Mouse (Mus musculus) lung, postnatal 25 days (tissue): ENCODE results near the gene Fam243.
A peak's percentile ranks its signal among the peaks of the same experiment; 100 is the strongest.

ENCODE experiments used
- DNase-seq: peaks from one replicate; pipeline ENCODE4 v3.0.0; 2022; ENCODE audit warnings: low spot score

Gene Fam243

DNA sequence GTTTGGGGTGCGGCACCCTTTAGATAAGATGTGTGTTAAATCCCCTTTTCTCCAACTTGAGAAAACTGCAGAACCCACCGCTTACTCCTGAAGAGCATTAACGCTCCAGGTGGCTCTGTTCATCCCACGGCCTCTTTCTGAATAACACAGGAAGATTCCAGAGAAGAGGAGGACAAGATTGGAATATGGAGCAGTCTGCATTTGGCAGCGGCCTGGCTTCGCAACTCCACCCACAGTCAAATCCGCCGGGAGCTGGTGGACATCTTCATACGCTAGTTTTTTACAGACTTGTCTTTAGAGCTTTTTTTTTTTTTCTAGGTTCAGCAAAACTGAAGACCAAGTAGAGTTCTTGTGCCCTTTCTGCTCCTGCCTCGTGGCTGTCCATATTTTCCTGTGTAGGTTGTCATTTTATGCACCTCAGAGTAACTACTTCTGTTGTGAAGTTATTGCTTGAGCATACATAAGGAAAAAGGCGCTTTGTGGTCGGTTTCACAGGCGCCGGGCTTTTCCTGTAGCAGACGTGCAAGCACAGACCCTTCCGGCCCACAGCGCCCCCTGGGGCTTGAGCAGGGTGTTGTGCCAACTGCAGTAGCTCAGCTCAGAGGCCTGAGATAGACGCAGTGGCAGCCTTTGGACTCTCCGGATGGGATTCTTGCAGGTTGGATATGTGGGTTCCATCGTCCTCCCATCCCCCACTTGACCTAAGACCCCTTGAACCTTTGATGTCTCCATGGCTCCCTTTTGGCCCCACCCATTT lies 1.7 kb downstream of the Fam243 start:
- peak; percentile 45 for DNase-seq

DNA sequence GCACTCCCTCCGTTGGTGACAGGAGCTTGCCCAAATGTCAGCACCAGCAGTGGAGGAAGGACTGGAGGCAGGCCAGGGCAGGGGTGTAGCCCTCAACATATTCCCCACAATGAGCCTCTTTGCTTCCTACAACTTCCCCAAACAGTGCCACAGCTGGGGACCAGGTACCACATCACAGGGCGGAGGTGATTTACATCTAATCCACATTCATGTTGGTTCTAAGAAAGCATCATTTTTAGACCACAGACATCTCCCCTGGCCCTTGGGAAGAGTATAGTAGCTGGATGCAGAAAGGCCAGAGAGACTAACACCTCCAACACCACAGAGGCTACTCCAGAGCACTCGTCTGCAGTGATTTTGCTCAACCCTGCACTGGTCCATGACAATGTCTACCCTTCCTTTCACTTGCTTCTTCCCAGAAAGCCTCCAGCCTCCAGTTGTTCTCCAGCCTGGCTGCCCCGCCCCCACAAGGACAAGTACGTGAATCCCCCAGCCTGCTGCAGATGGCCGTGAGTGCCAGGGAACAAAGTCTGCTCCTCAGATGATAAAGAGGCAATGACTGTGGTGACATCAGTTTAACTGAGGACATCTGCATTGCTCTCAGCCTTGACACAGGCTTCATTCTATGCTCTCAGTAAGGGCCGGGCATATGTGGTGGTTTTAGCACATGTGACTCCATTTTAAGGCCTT lies 5.0 kb downstream of the Fam243 start:
- DNase-seq: no peak

DNA sequence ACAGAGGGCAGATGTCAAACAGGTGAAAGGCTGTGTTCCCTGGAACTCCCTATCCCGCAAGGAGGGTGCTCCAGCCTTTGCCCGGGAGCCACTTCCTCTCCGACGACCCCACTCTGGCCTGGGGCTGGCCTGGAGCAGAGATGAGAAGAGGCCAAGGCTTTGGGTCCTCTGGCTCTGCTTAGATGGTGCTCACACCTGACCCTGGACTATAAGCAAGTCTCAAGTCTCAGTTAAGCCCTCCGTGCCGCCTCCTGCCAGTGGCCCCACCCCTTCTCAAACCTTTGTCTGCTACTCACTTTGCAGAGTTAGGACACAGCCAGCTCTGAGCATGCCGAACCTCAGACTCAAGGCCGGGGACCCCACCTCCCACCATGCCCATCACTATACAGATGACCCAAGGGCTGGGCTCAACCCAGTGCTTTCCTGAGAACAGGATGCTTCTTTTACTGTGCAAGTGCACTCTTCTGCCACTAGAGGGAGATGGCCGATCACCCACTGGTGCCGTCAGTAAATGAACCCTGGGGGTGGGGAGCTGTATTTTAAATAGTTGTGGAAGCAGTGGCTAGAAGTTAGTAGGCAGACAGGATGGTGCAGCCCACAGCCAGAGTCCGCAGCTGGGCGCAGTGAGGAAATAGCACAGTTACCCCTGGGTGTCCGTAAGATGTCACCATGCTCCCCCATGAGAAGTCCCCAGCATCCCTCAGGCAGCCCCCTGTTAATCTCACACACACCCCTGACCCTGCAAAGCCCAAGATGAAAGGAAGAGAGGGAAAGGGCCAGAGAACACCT lies 7.1 kb downstream of the Fam243 start:
- peak; percentile 35 for DNase-seq

DNA sequence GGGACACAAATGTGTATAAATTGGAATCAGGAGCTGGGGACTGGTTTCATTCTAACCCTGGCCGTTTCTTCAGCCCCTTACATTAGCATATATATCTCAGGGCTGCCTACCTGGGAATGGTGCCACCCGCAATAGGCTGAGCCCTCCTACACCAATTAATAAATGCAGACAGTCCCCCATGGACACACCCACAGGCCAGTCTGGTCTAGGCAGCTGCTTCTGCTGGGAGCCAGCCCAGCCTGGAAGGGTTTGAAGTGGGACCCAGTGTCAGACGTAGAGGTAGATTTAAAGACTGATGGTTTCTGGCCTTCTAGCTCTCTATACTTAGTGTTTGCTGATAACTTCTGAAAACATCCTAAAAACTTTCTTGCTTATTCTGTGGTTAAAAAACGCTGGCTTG lies 12.1 kb downstream of the Fam243 start:
- DNase-seq: no peak

DNA sequence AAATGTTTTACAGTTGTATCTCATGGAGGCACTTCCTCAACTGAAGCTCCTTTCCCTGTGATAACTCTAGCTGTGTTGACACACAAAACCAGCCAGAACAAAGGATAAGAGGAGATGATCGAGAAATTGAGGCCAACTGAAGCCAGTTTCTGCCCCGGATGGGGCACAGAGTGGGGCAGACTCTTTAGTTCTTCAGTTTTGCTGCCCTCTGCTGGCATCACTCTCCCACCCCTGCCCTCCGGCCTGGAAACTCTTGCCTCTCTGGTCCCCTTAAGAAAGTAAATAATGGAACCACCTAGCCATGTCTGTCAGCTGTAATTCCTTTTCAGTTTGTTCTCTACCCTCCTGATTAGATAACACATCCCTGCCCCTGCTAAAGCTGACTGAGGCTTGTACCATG lies 13.3 kb downstream of the Fam243 start:
- DNase-seq: no peak

DNA sequence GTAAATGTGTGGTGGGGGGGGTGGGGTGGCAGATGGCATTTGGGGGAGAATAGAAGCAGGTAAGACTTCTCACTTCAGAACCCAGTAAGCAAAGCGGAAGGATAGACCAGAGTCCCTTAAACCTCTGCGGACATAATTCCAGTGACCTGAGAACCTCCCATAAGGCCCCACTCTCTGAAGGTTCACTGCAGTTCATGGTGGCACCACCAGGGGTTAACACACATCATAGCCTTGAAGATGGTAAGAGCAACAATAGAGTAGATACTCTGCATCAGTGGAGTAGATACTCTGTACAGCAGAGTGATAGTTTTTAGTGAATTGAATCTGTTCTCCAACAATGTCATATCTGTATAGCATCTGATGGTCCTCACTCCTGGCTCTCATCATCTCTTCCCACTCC lies 15.7 kb downstream of the Fam243 start:
- DNase-seq: no peak

DNA sequence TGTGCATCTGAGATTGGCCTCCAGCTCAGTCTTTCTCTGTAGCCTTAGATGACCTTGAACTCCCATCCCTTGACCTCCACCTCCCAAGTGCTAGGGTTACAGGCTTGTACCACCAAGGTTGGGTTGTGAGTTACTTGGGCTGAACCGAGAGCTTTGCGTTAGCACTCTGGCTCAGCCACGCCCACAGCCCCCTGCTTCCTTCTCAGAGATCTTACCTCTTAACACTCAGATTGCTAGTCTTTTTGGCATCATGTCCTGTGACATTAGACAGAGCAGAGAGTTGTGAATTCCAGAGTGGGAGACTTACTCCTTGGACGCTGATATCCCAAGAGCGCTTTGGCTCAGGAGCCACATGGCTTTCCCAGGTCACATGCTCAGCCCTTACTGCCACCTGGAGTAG lies 18.7 kb downstream of the Fam243 start:
- DNase-seq: no peak

DNA sequence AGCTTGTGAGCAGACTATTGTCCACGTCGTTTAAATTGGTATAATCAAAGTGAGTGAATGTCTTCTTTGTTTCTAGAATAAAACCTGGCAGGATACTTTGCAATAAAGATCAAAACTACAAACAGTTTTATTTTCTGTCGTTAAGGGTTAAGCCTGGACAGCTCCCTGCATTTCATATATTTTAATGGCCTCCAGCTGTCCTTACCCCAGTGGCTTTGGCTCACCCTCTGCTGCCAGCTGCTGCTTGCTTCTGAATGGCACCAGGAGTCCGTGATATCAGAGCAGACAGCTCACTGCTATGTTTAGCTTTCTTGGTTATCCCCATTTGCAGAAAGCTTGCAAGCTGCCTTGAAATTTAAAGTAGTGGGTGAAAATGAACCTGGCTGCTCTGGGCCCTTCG lies 19.3 kb downstream of the Fam243 start:
- no peak for DNase-seq

DNA sequence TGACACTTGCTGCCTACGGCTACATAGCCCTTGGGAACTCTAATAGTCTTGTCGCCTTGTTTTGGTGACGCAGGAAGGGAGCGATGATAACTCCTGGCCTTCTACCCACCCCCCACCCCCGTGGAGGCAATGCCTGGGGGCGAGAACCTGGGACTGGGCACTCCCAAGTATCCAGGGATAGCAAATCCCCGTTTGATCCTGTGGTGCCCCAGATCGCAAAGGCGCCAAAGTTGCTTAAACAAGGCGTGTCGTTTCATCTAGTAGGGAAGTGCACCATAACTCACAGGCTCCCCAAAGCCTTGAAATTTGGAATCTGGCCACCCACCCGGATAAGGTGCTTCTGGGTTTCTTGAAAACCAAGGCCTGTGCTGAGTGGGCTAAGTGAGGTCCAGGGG lies 19.8 kb downstream of the Fam243 start:
- peak; percentile 17 for DNase-seq

DNA sequence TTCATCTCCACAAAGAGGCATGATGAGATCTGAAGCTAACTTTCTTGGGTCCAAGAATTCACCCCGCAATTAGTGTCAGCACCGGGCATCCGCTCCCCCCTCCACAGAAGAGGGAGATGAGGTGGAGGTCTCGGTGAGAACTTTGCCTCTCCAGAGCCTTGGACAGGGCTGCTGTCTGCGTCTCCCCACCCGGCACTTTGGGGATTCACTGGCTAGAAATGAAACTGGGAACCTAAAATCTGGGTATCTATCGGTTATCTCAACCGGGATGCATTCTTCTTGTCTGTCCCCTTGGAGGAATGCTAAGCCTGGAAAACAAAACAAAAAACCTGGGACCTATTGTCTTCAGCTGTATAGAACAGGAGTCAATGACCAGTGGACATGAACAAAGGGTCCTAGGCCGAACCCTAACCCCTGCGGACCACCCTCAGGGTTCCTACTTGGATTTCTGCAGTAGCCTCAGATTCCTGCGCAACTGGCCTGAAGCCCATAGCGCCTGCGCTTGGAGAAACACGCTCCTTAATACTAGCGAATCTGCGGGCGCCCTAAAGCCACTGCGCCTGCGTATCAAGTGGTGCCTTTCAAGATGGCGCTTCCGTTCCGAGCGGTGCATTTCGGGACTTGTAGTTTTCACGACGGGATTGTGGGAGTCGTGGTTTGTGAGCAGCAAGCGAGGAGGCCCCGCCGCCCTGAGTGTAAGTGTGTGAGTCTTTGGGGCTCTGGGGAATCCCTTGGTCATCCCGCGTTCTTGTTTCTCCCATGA lies 20.4 kb downstream of the Fam243 start, which contains the start of gene Smim11:
TSS of gene Smim11 (plus strand) at position 638 of the 763 bp plus-strand sequence.
- DNase-seq: peak; percentile 97

DNA sequence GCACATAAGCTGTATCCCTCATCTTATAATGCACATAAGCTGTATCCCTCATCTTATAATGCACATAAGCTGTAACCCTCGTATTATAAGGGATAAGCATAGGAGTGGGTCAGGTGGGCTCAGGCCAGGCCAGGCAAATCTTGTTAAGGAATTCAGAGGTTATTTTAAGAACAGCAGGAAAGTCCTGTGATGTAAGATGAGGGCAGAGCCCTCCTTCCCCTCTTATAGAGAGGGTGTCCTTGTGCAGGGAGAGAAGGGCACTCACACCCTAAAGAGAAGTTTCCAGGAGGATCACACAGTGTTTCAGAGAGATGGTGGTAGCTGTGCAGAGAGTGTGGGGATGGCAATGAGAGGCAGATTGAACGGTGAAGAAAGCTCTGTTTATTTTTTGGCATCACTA lies 25.9 kb downstream of the Fam243 start:
- no peak for DNase-seq

DNA sequence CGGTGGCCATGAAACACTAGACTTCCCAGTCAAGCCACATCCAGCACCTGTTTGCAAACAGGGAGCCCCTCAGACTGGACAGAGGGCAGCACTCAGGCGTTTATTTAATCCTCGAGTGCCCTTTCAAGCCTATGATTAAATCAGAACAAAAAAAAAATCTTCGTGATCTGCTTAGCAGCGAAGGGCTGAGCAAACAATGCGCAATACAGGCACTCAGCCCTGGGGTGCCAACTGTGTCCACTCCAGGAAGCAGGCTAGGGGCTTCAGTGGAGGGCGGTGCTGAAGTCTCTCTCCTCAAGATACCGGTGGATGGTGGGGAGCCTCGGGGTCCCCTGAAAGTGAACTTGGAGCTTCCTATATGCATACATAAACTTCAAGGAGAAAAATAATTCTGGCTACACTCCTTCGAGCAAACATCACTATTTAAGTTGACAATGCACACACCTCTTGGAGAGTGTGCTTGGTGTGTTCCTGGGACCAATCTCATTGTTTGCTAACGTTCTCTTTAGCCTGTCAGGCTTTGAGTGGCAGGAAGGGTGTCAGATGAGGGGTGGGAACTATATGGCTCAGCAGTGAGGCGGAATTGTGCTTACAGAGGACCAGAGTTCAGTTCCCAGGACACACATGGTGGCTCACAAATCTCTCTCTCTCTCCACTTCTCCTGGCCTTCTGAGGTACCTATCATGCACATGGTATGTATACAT lies 26.8 kb downstream of the Fam243 start:
- DNase-seq: peak; percentile 61

DNA sequence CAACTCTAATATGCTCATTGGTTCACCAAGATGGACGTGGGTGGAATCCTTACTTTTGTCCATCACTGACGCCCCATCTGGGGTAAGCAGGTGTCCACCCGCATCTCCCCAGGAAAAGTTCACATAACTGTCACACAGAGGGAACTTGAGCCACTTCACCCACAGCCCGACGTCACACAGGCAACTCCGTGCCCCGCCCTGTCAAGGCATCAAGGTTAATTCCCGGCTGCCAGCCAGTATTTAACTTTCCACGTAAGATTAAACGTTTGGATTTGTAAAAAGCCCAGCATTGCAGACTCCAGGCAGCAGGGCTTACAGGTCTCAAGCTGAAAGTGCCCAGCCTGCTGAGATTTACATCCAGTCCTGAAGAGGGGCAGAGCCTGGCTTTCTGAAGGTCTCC lies 29.1 kb downstream of the Fam243 start, which contains the start of gene Kcne2:
TSS of gene Kcne2 (plus strand) at position 289 of the 400 bp plus-strand sequence.
- DNase-seq: peak; percentile 48

DNA sequence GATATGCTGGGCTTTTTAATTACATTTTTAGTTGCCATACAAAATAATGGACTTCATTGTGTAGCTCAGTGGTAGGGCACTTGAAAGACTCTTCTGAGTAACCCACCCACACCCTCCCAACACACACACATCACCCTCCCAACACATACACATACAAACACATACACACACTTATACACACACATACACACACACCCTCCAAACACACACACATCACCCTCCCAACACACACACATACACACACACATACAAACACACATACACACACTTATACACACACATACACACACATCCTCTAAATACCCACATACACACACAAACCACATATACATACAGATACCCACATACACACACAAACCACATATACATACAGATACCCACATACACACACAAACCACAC lies 31.2 kb downstream of the Fam243 start:
- no peak for DNase-seq

DNA sequence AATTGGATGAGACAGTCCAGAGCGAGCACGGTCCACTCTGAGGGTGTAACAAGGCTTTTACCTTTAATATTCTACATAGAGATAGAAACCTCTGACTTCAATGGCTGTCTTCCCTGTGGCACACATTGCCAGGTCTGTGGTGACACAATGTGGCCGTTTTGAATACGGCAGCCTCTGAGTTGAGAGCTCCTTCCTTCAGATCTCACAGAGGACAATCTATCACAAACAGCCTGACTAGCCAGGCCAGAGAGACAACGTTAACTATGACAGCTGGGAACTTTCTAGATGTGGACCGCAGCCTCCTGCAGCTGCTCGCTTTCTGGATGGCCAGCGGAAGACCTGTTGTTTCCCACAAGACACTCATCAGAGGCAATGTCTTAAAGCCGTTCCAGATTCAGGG lies 32.5 kb downstream of the Fam243 start:
- DNase-seq: no peak

DNA sequence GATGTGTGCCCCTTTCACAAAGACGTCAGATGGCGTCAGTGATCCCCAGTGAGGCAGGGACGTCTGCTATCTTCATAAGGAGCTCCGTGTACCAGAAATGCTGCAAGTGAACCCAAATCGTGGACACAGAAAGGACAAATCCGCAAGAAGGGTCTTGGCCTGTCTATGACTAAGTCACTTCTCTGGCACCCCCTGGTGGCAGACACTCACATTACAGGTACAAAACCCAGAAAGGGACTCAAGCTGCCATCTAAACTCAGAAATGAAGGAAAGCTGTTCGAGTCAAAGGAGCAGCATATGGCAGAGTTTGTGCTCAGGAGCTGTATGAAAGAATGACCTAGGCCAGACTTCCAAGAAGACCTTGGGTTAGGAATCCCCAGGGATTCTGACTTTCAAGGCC lies 34.6 kb downstream of the Fam243 start:
- DNase-seq: peak; percentile 83

DNA sequence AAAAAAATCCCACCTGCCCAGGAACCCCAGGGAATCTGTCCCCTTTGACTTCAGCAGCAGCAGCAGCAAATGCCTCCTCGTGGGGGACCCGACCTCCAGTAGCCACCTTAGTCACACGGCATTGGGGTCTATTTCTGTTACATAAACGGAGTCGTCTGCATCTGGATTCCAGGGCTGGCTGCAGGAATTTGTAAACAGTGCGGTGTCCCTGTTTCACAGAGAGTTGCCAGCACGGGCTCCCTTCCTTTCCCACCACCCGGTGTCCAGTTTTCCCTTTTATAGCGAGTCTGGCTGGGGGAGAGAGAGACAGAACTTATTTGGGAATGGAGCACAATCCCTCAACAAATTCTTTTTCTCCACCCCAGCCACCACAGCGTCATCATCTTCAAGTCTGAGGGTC lies 36.2 kb downstream of the Fam243 start:
- DNase-seq: no peak

DNA sequence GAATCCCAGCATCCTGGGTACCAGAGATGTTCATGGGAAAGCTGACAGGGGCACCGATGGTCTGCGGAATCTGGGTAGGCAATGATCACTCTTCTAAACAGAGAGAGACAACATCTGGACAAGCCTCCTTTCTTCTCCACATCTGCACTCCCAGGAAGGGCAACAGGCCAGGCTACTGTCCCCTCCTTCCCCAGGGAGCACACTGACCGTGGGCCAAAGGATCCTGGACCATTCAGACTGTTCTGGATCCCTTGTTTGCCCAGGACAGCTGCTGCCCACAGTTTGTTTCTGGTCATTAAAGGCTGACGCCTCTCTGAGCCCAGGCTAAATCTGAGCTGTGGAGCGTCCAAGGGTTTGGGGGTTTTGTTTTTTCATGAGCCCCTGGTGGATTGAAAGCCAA lies 38.6 kb downstream of the Fam243 start:
- no peak for DNase-seq

DNA sequence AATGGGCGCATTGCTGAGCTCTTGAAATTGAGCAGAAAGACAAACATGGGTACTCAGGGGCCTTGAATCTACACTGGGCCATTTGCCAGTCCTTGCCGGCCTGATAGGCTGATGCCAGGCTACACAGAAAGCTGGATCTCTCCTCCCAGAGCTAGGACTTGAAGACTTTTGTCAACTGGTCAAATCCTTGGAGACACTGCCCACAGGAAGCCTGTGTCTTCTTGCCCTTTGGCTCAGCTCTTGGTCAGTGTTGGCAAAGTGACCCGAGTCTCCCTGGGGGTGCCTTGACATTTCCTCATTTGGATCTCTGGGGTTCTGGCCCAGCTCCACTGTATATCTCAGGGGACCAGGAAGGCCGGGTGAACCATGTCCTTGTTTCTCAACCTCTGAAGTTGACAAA lies 45.7 kb downstream of the Fam243 start:
- peak; percentile 41 for DNase-seq

DNA sequence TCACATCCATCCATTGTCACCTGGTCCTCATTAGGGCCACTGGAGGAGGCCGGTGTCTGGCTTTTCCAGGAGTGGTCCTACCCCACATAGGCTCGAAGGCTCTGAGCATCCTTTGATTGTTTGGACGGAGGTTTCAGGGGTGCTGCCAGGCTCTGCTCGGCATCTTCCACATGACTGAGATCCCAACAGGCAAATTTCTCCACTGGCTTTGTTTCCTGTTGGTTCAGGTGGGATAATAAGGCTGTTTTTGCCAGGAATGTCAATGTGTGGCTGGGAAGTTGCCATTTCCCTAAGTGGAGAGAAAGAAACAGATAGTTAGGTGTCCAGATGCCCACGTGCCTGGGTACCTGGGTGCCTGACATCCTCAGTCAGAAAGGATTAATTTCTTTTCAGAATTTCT lies 46.7 kb downstream of the Fam243 start:
- DNase-seq: no peak
